Mouse (Mus musculus): ENCODE measurements around the gene Mgat4a. TPM values are rescaled to one million over a fixed set of nuclear protein-coding genes. Genes with fewer than 3 reads are reported as not detected.
"Not testable (repeated sequence)": the region's sequence is repeated elsewhere in the genome, so short reads cannot be mapped to it uniquely, and the experiment has no call there.

The Mgat4a gene
- polyA plus RNA-seq, 1 experiment from 2014 or later = 4.2 TPM

DNA sequence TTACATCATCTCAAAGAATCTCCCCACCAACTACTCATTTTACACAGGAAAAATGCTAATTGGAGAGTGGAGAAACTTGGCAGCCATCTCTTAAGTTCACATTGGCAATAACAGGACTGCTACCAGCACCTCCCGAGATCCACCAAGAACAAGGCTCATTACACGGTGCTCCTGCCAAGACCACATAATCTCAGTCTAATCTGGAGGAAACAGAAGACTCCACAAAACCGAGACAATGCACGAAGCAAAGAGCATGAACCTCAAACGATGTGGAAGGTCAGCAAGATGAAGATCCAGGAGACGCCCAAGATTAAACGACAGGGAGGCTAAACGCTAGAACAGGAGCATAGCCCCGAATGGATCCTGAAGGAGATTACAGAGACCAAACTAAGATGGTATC, 38.5 kb downstream of the Mgat4a start:
- Histone ChIP-seq H3K4me3 (no peak overlapping the region), H3K9me3 (replicated peaks) (no peaks in the 10 kb centered on the region; the same call in 1 of the 2 replicates), H3K4me1 (peaks cover 18% of the 10 kb centered on the region), H3K27ac (no peak overlapping the region), H3K27me3 (ENCODE audit: low read depth, poor library complexity, severe bottlenecking) (no peaks in the 10 kb centered on the region), H3K36me3 (no peaks in the 10 kb centered on the region)
- no peak for DNase-seq (ENCODE audit: low spot score)
- 92% methylated on average over 9 of the region's 9 CpGs for WGBS

DNA sequence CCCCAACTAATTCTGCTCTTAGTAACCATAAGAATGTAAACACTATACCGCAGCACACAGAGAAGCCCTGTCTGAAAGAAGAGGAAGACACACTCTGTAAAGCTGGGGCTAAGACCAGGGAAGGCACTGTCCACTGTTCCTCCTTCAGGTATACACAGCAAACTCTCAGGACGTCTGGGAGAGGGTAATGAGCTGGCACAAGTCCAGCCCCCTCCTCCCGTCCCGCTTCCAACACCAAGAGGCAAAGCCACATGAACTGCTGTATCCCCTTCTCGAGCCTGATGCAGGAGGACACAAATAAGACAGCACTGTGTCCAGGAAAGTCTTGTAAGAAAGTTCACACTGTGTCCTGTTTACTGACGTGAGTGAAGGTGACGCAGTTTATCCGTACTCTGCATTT, 40.1 kb downstream of the Mgat4a start:
- H3K27ac ChIP-seq = no peak overlapping the region
- H3K4me3 ChIP-seq = no peak overlapping the region
- 68% methylated on average over 8 of the region's 8 CpGs for WGBS
- H3K27me3 ChIP-seq (ENCODE audit: low read depth, poor library complexity, severe bottlenecking) = no peaks in the 10 kb centered on the region
- H3K4me1 ChIP-seq = peaks cover 18% of the 10 kb centered on the region
- H3K9me3 ChIP-seq (replicated peaks) = no peaks in the 10 kb centered on the region
- H3K36me3 ChIP-seq = no peaks in the 10 kb centered on the region
- no peak for DNase-seq (ENCODE audit: low spot score)

DNA sequence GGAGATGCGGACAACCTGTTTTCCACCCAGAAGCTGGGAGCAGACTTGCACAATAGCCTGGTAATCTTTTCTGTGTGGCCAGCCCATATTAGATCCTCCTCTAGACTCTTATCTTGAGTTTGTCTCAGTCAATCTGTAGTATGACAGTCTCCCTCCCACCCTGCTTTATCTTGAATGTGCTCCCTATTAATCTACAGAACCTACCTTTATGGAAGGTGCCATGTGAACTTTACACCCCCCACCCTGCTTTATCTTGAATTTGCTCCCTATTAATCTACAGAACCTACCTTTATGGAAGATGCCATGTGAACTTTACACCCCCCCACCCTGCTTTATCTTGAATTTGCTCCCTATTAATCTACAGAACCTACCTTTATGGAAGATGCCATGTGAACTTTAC, 41.4 kb downstream of the Mgat4a start:
- H3K9me3 ChIP-seq (replicated peaks); H3K36me3 ChIP-seq; H3K4me3 ChIP-seq; H3K4me1 ChIP-seq; DNase-seq (ENCODE audit: low spot score); H3K27ac ChIP-seq; H3K27me3 ChIP-seq (ENCODE audit: low read depth, poor library complexity, severe bottlenecking): not testable (repeated sequence)
- WGBS = 83% methylated on average over 1 of the region's 1 CpGs

DNA sequence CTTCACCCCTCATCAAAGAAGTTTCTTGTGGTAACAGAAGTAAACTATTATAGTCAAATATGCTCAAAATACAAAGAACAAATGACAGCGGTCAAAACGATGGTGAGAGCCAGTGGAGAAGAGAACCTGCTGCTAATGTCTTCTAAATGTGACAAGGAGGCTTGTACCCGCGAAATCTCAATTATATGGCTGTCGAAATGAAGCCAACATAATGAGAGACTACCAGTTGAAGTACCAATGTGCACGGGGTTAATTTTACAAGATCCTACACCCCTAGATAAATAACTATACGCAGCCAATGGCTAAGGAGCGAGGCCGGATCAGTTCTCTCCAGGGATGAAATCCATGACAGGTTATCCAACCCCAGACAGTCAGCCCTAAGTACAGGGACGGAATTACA, 41.9 kb downstream of the Mgat4a start:
- Histone ChIP-seq H3K4me3 (no peak overlapping the region), H3K36me3 (no peaks in the 10 kb centered on the region), H3K4me1 (peaks cover 3% of the 10 kb centered on the region), H3K27ac (no peak overlapping the region), H3K27me3 (ENCODE audit: low read depth, poor library complexity, severe bottlenecking) (no peaks in the 10 kb centered on the region), H3K9me3 (replicated peaks) (no peaks in the 10 kb centered on the region)
- DNase-seq (ENCODE audit: low spot score) = no peak
- 81% methylated on average over 10 of the region's 10 CpGs for WGBS

DNA sequence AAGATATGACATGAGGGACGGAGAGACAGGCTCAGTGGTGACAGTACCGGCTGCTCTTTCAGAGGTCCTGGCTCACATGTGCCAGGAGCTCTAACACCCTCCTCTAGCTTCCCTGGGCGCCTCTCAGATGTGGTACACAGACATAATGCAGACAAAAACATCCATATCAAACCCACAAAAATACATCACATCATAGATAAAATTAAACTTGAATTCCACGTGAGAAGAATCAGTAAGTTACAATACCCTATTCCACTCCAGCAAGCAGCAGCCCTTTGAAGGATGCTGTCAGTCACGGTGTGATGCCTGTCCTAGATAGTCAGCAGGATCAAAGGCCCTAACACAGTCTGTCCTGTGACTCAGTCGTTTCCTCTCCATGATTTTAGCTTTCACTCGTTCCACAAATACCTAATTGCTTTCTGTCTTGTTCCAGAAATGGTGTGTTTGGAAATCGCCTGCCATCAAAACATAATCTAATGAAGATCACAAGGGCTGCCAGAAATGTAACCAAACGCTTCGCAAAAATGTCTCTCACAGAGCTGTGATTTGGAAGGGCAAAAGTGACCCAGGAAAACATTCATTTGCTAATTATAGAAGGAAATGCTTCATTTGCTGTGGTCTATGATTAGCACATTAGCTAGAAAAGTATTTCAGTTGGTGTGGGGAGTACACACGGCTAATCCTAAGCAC, 44.1 kb downstream of the Mgat4a start:
- DNase-seq (ENCODE audit: low spot score) = no peak
- Histone ChIP-seq H3K36me3 (no peaks in the 10 kb centered on the region), H3K27me3 (ENCODE audit: low read depth, poor library complexity, severe bottlenecking) (no peaks in the 10 kb centered on the region), H3K27ac (no peak overlapping the region), H3K9me3 (replicated peaks) (no peaks in the 10 kb centered on the region), H3K4me1 (no peaks in the 10 kb centered on the region), H3K4me3 (no peak overlapping the region)
- WGBS = 66% methylated on average over 11 of the region's 11 CpGs

DNA sequence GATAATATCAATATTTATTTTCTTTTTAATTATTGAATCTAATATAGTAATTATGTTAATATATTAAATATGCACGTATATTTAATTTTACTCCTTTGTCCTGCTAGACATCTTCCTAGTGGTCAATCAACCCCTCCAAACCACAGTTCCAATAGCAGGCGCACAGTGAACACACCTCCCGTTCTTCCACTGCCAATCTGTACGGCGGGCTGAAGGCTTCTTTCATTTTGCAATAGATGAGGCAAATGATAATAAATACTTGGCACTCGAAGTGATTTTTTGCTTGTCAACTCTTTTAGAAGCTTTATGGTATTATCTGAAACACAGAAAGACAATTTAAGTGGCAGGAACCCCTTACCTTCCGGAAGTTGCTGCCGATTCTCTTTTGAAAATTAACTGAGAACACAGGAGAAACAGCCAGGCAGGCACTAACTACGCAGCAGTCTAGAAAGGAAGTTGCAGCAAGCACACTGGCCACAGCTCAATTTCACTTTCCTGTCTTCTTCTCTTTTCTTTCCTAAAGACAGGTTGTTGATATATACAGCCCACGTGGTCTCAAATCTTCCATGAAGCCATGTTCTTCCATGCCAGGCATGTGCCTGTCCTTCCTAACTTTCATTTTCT, 45.0 kb downstream of the Mgat4a start:
- no peak overlapping the region for H3K4me3 ChIP-seq
- WGBS = 87% methylated on average over 10 of the region's 10 CpGs

DNA sequence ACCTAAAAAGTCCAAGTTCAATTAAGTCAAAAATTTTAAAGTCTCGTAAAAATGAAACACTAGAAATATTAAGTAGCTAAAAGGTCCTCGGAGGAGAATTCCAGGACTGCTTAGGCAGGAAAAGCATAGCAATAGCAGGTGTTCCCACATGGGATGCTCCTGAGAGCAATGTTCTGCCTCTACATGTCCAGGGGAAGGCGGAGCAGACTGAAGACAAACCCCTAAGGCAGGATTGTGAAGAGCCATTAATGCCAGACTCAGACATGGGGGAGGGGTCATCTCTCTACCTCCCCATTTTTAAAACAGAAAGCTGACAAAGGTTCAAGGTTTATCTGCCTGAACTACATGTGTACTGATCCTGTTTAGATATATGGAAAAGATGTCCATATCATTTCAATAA, 45.7 kb downstream of the Mgat4a start:
- DNase-seq (ENCODE audit: low spot score) = no peak
- Histone ChIP-seq H3K27ac (no peak overlapping the region), H3K4me3 (no peak overlapping the region), H3K4me1 (peaks cover 3% of the 10 kb centered on the region; the same call in 1 of the 2 replicates), H3K36me3 (no peaks in the 10 kb centered on the region), H3K27me3 (ENCODE audit: low read depth, poor library complexity, severe bottlenecking) (no peaks in the 10 kb centered on the region), H3K9me3 (replicated peaks) (no peaks in the 10 kb centered on the region)
- WGBS = 88% methylated on average over 3 of the region's 3 CpGs

More for the DNA sequence above, 45.0 kb downstream of the Mgat4a start:
- Histone ChIP-seq H3K9me3 (replicated peaks) (no peaks in the 10 kb centered on the region), H3K36me3 (no peaks in the 10 kb centered on the region), H3K4me1 (peaks cover under 1% of the 10 kb centered on the region; the same call in 1 of the 2 replicates), H3K27me3 (ENCODE audit: low read depth, poor library complexity, severe bottlenecking) (no peaks in the 10 kb centered on the region), H3K27ac (no peak overlapping the region)
- no peak for DNase-seq (ENCODE audit: low spot score)

DNA sequence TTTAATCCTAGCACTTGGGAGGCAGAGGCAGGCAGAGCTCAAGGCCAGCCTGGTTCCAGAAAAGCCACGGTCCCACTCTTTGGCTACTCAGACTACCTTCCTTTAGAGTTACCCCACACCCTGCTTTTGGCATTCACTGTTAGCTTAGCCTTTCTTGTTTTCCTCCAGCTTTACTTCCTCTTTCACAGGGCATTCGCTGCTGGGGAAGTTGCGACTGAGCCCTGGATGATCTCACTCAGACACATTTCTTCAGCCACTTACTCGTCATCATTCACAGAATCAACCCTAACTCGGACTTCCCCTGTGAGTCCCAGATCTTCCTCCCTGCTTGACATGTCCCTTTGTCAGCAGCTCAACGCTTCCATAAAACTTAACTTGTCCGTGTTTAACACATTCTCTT, 49.1 kb downstream of the Mgat4a start:
- no peak for DNase-seq (ENCODE audit: low spot score)
- Histone ChIP-seq H3K27me3 (ENCODE audit: low read depth, poor library complexity, severe bottlenecking) (no peaks in the 10 kb centered on the region), H3K4me3 (no peak overlapping the region), H3K4me1 (peaks cover 3% of the 10 kb centered on the region; the same call in 1 of the 2 replicates), H3K9me3 (replicated peaks) (no peaks in the 10 kb centered on the region), H3K27ac (no peak overlapping the region), H3K36me3 (no peaks in the 10 kb centered on the region)
- 85% methylated on average over 7 of the region's 7 CpGs for WGBS

DNA sequence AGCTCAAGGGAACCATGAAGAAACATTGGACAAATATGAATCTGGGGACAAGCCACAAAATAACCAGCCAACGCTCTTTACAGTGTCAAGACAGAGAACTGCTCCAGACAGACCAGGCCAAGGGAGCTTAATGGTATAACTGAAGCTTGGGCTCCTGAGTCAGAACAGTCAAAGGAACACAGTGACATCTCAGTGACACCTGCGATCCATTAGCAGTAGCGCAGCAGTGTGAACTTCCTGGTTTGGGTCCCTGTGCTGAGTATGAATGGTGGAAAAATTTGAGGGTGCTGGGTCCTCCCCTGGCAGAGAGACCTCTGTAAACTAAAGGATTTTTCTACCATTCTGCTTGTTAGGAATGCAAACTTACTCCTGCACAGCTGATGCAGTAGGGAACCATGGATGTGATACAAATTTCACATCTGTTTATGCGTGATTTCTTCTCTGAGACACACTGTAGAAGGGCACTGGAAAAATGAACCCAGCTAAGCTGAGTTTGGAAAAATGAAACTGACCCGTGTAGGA, 50.1 kb downstream of the Mgat4a start:
- Histone ChIP-seq H3K27ac (no peak overlapping the region), H3K27me3 (ENCODE audit: low read depth, poor library complexity, severe bottlenecking) (no peaks in the 10 kb centered on the region), H3K36me3 (no peaks in the 10 kb centered on the region), H3K9me3 (replicated peaks) (no peaks in the 10 kb centered on the region), H3K4me1 (peaks cover 3% of the 10 kb centered on the region; the same call in 1 of the 2 replicates), H3K4me3 (no peak overlapping the region)
- WGBS = 90% methylated on average over 5 of the region's 5 CpGs
- DNase-seq (ENCODE audit: low spot score) = no peak

DNA sequence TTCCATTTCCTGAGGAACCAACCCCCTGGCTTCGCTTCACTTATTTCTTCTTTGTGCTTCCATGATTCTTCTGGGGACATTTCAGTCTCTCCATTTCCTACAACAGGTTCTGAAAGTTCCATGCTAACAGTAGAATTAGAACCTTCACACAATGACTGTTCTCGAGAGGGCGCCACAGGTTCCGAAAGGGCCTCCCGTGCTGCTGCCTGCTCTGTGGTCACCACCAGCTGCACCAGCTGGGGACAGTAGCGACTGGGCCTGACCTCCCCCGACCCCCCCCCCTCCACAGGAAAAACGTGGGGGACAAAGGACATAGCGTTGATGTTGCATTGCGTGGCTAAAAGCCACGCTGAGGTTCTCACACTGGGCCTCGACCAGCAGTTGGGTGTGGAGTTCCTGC, 52.3 kb downstream of the Mgat4a start:
- WGBS = 91% methylated on average over 12 of the region's 12 CpGs
- Histone ChIP-seq H3K9me3 (replicated peaks) (no peaks in the 10 kb centered on the region), H3K4me1 (peaks cover 3% of the 10 kb centered on the region; the same call in 1 of the 2 replicates), H3K4me3 (no peak overlapping the region), H3K36me3 (no peaks in the 10 kb centered on the region), H3K27me3 (ENCODE audit: low read depth, poor library complexity, severe bottlenecking) (no peaks in the 10 kb centered on the region), H3K27ac (no peak overlapping the region)
- DNase-seq (ENCODE audit: low spot score) = no peak

DNA sequence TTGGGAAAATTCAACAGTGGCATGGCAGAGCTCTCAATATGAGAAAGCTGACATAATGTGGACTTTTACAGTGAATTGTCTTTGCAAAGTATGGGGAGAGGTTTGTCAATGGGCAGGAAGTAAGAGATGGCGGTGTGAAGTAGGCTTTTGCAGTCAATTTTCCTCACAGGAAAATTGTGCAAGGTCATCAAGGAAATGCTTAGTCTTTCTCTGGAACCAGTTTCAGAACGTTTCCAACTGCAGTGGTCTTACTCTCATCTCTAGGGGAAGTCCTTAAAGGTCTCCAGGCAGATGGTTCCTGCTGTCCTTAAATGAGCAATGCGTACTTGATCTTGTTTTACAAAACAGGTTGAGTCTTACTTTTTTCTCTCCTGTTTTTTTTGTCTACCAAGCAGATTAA, 53.8 kb downstream of the Mgat4a start:
- no peak for DNase-seq (ENCODE audit: low spot score)
- WGBS = 90% methylated on average over 3 of the region's 3 CpGs
- Histone ChIP-seq H3K36me3 (no peaks in the 10 kb centered on the region), H3K4me3 (no peak overlapping the region), H3K4me1 (peaks cover 3% of the 10 kb centered on the region; the same call in 1 of the 2 replicates), H3K27me3 (ENCODE audit: low read depth, poor library complexity, severe bottlenecking) (no peaks in the 10 kb centered on the region), H3K9me3 (replicated peaks) (no peaks in the 10 kb centered on the region), H3K27ac (no peak overlapping the region)

DNA sequence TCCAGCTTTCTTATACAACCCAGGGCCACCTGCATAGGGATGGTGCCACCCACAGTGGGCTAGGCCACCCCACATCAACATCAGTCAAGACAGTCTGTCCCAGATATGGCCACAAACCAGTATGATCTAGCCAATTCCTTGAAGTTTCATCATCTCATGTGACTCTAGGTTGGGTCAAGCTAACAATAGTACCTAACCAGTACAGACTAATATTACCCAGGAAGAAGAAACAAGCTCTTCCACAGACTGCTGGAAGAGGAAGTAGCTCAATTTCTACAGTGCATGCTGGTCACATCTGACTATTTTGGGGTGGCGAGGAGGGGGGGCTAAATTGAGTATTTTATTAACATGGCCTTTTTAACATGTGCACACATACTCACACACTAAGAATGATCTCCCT, 54.4 kb downstream of the Mgat4a start:
- Histone ChIP-seq H3K4me3 (no peak overlapping the region), H3K4me1 (peaks cover 3% of the 10 kb centered on the region; the same call in 1 of the 2 replicates), H3K27ac (no peak overlapping the region), H3K36me3 (no peaks in the 10 kb centered on the region), H3K27me3 (ENCODE audit: low read depth, poor library complexity, severe bottlenecking) (no peaks in the 10 kb centered on the region), H3K9me3 (replicated peaks) (no peaks in the 10 kb centered on the region)
- no peak for DNase-seq (ENCODE audit: low spot score)
- WGBS = 89% methylated on average over 1 of the region's 1 CpGs

DNA sequence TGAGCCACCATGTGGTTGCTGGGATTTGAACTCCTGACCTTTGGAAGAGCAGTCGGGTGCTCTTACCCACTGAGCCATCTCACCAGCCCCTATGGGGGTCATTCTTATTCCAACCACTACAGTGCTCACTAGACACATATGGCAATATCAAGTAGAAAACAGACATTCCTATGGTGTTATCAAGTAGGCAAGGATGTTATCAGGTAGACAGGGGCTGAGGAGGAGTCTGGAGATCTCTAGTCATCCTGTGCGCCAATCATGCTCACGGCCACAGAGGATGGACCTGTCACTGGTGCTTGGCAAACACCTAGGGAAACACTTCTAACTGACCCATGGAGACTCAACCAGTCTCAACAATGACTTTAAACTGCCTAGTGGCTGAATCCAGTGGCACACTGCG, 56.2 kb downstream of the Mgat4a start:
- DNase-seq (ENCODE audit: low spot score) = no peak
- Histone ChIP-seq H3K4me3 (no peak overlapping the region), H3K9me3 (replicated peaks) (no peaks in the 10 kb centered on the region), H3K27me3 (ENCODE audit: low read depth, poor library complexity, severe bottlenecking) (no peaks in the 10 kb centered on the region), H3K36me3 (no peaks in the 10 kb centered on the region), H3K27ac (no peak overlapping the region), H3K4me1 (no peaks in the 10 kb centered on the region)
- WGBS = 87% methylated on average over 4 of the region's 4 CpGs

All from limb, embryonic 10.5 days (tissue).